Mouse (Mus musculus): ENCODE measurements at regions not wholly inside any gene's neighbourhood (a gene's known extent, or its start where the extent isn't known, plus 50 kb on each side); places are given as distances from the start of the nearest gene placed in this dataset.
"Not testable (repeated sequence)": the region's sequence is repeated elsewhere in the genome, so short reads cannot be mapped to it uniquely, and the experiment has no call there.

- DNase-seq (ENCODE audit: low spot score), result no peak
Measured at GRCm38 (mm10) chr4:55697108-55697507, 164.8 kb upstream of the Klf4 start.

- DNase-seq (ENCODE audit: low spot score), result no peak
Measured at GRCm38 (mm10) chr4:55696428-55696827, 164.2 kb upstream of the Klf4 start.

GRCm38 (mm10) chr4:55695246-55695645 is 163.0 kb upstream of the Klf4 start:
- DNase-seq (ENCODE audit: low spot score), result no peak

- DNase-seq (ENCODE audit: low spot score), result no peak
Measured at GRCm38 (mm10) chr4:55689479-55689878, 157.2 kb upstream of the Klf4 start.

- DNase-seq (ENCODE audit: low spot score), result no peak
Measured at GRCm38 (mm10) chr4:55686771-55687170, 154.5 kb upstream of the Klf4 start.

- no peak for DNase-seq (ENCODE audit: low spot score)
Measured at GRCm38 (mm10) chr4:55672288-55672687, 140.0 kb upstream of the Klf4 start.

GRCm38 (mm10) chr4:55670258-55670657 is 138.0 kb upstream of the Klf4 start:
- DNase-seq (ENCODE audit: low spot score), result no peak

GRCm38 (mm10) chr4:55664822-55665221 is 132.6 kb upstream of the Klf4 start:
- no peak for DNase-seq (ENCODE audit: low spot score)

- DNase-seq (ENCODE audit: low spot score), result no peak
Measured at GRCm38 (mm10) chr4:55663856-55664255, 131.6 kb upstream of the Klf4 start.

GRCm38 (mm10) chr4:55662041-55662440 is 129.8 kb upstream of the Klf4 start:
- DNase-seq (ENCODE audit: low spot score), result no peak

- DNase-seq (ENCODE audit: low spot score), result no peak
Measured at GRCm38 (mm10) chr4:55658904-55659303, 126.6 kb upstream of the Klf4 start.

- DNase-seq (ENCODE audit: low spot score), result no peak
Measured at GRCm38 (mm10) chr4:55655329-55655728, 123.1 kb upstream of the Klf4 start.

GRCm38 (mm10) chr4:55652628-55653027 is 120.4 kb upstream of the Klf4 start:
- DNase-seq (ENCODE audit: low spot score), result no peak

- no peak for DNase-seq (ENCODE audit: low spot score)
Measured at GRCm38 (mm10) chr4:55651811-55652410, 119.6 kb upstream of the Klf4 start.

- DNase-seq (ENCODE audit: low spot score), result no peak
Measured at GRCm38 (mm10) chr4:55651051-55651763, 118.9 kb upstream of the Klf4 start.

GRCm38 (mm10) chr4:55650186-55650585 is 117.9 kb upstream of the Klf4 start:
- DNase-seq (ENCODE audit: low spot score), result no peak

- no peak for DNase-seq (ENCODE audit: low spot score)
Measured at GRCm38 (mm10) chr4:55648376-55648775, 116.1 kb upstream of the Klf4 start.

- no peak for DNase-seq (ENCODE audit: low spot score)
Measured at GRCm38 (mm10) chr4:55645432-55645831, 113.2 kb upstream of the Klf4 start.

- DNase-seq (ENCODE audit: low spot score), result no peak
Measured at GRCm38 (mm10) chr4:55644895-55645294, 112.6 kb upstream of the Klf4 start.

GRCm38 (mm10) chr4:55634946-55635511 is 102.8 kb upstream of the Klf4 start:
- DNase-seq (ENCODE audit: low spot score), result no peak

- DNase-seq (ENCODE audit: low spot score), result no peak
Measured at GRCm38 (mm10) chr4:55631157-55631556, 98.9 kb upstream of the Klf4 start.

GRCm38 (mm10) chr4:55630215-55630614 is 97.9 kb upstream of the Klf4 start:
- not testable (repeated sequence) for DNase-seq (ENCODE audit: low spot score)

GRCm38 (mm10) chr4:55624779-55625178 is 92.5 kb upstream of the Klf4 start:
- no peak for DNase-seq (ENCODE audit: low spot score)

All from T-cell, adult 2 months (primary cell).